Mouse (Mus musculus) erythroid progenitor cell, adult 5-6 weeks (primary cell): ENCODE measurements around the gene Gramd4. TPM values are rescaled to one million over a fixed set of nuclear protein-coding genes. Genes with fewer than 3 reads are reported as not detected.
"Not testable (repeated sequence)": the region's sequence is repeated elsewhere in the genome, so short reads cannot be mapped to it uniquely, and the experiment has no call there.

Experiments used
- ATAC-seq: replicated peaks from 2 replicates; pipeline ENCODE4 v1.8.0; 2016; ENCODE audit warnings: moderate number of reproducible peaks, mild to moderate bottlenecking, moderate TSS enrichment, inconsistent platforms; ENCODE audit not compliant: poor library complexity, low FRiP score, severe bottlenecking
- total RNA-seq, 2 experiments: library from RNA; stranded (forward) in 1 of 2; stranded (reverse) in 1 of 2; fragments of 150-400 nt in 1 of 2; fragments of 186-747, 209-891 nt in 1 of 2; gene quantifications; 2 replicates each; pipeline versions ENCODE4 v1.2.3 to v1.2.4; 2015 to 2017; ENCODE audit warnings: low replicate concordance in 2 of 2

Gramd4 gene
- total RNA-seq, 2 experiments from 2014 or later = 16.8 to 18.9 TPM

- no peak for ATAC-seq
These were observed 30.2 kb downstream of the Gramd4 start for GRCm38 (mm10) chr15:86087591-86088149.

GRCm38 (mm10) chr15:86088266-86088790 is 30.8 kb downstream of the Gramd4 start:
- ATAC-seq = no peak

- ATAC-seq = peak; percentile 62
These were observed 31.7 kb downstream of the Gramd4 start for GRCm38 (mm10) chr15:86089091-86089744.

GRCm38 (mm10) chr15:86089991-86090529 is 32.6 kb downstream of the Gramd4 start:
- ATAC-seq = no peak

GRCm38 (mm10) chr15:86090578-86090977 is 33.1 kb downstream of the Gramd4 start:
- ATAC-seq = no peak

GRCm38 (mm10) chr15:86091201-86091997 is 33.9 kb downstream of the Gramd4 start:
- ATAC-seq = no peak

- ATAC-seq = no peak
These were observed 34.6 kb downstream of the Gramd4 start for GRCm38 (mm10) chr15:86091998-86092670.

GRCm38 (mm10) chr15:86093236-86093635 is 35.7 kb downstream of the Gramd4 start:
- no peak for ATAC-seq

- no peak for ATAC-seq
These were observed 37.0 kb downstream of the Gramd4 start for GRCm38 (mm10) chr15:86094324-86095121.

- no peak for ATAC-seq
These were observed 38.5 kb downstream of the Gramd4 start for GRCm38 (mm10) chr15:86095722-86096603.

- not testable (repeated sequence) for ATAC-seq
These were observed 39.1 kb downstream of the Gramd4 start for GRCm38 (mm10) chr15:86096604-86097020.

GRCm38 (mm10) chr15:86097871-86098270 is 40.4 kb downstream of the Gramd4 start:
- no peak for ATAC-seq

- no peak for ATAC-seq
These were observed 44.1 kb downstream of the Gramd4 start for GRCm38 (mm10) chr15:86101585-86101984.

- ATAC-seq = no peak
These were observed 44.8 kb downstream of the Gramd4 start for GRCm38 (mm10) chr15:86102308-86102707.

GRCm38 (mm10) chr15:86104401-86105344 is 47.2 kb downstream of the Gramd4 start:
- peak; percentile 72 for ATAC-seq

- peak; percentile 81 for ATAC-seq
These were observed 47.8 kb downstream of the Gramd4 start for GRCm38 (mm10) chr15:86105345-86105697.

- no peak for ATAC-seq
These were observed 48.3 kb downstream of the Gramd4 start for GRCm38 (mm10) chr15:86105751-86106150.
